Mouse (Mus musculus) frontal cortex, adult 2 months (tissue): ENCODE data around the gene Gm5485. TPM values are rescaled to one million over a fixed set of nuclear protein-coding genes. Genes with fewer than 3 reads are reported as not detected.

ENCODE experiments used
- DNase-seq, 2 experiments: peaks; one replicate each; pipeline ENCODE4 v3.0.0; 2022; ENCODE audit warnings: low spot score in 1 of 2; ENCODE audit errors: extremely low spot score in 1 of 2
- polyA plus RNA-seq: library from polyadenylated mRNA; depleted of rRNA; stranded (reverse); fragments of >200 nt; gene quantifications from 2 replicates; pipeline ENCODE4 v1.2.3, GENCODE M21; 2012; rRNA removed

Gene Gm5485
- polyA plus RNA-seq = not detected in 2 replicates

GRCm38 (mm10) chr16:48412246-48412645 is at the start of gene Gm5485:
Gene Gm5485 (minus strand): TSS chr16:48412416.
- no peak for DNase-seq

DNA sequence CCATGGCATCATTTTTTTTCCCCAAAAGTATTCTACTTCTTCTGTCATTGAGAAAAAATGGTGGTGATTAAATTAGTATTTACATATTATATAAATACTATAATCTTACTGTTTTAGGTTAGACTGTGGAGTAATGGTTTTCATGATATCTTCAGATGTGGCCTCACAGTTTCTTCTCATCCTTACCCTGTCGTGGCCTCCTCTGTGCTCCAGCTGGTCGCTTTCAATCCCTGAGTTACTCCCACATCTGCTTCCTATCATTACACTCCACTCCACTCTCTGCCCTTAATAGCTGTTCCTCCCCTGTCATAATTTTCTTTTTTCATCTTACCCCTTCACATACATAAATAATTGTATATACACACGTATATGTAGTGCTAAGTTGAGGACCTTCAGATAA is 41.0 kb upstream of the Gm5485 start:
- no peak for DNase-seq

- DNase-seq = no peak
Observed at GRCm38 (mm10) chr16:48446161-48446925, 34.1 kb upstream of the Gm5485 start.

DNA sequence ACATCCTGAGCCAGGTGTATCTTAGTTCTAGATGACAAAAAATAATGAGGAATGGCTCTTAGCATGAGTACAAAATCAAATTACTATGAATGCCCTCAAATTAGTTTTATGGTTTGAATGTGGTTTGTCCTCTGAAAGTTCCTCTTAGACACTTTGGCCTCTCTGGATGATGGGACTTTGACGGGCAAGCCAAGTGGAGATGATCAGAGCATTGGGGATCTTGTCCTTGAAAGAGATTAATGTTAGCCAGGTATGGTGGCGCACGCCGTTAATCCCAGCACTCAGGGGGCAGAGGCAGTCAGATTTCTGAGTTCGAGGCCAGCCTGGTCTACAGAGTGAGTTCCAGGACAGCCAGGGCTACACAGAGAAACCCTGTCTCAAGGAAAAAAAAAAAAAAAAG is 32.4 kb upstream of the Gm5485 start:
- no peak for DNase-seq

- no peak for DNase-seq
Observed at GRCm38 (mm10) chr16:48437476-48437875, 25.3 kb upstream of the Gm5485 start.

GRCm38 (mm10) chr16:48435454-48435853 is 23.2 kb upstream of the Gm5485 start:
- no peak for DNase-seq

- no peak for DNase-seq
Observed at GRCm38 (mm10) chr16:48431027-48431426, 18.8 kb upstream of the Gm5485 start, which contains the start of gene Morc1. Gene Morc1 (plus strand): TSS chr16:48431237.

- no peak for DNase-seq
Observed at GRCm38 (mm10) chr16:48429427-48429826, 17.2 kb upstream of the Gm5485 start.

DNA sequence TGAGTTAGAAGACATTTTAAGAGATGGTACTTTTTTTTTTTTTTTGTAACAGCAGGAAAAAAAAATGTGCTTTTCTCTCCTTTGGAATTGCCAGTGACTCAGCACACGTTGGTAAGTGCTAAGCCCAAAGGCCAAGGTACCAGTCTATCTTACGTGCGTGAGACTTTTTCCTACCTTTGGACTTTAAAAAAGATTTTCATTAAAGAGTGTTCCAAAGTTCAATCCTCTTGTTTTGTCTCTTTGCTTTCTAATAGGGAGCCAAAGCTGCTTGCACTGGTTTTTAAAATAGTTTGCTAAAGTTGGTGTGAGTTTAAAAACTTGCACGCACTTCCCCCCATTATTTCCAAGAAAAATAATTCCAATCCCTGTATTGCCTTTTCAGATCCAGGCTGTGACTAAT is 11.9 kb upstream of the Gm5485 start:
- no peak for DNase-seq

DNA sequence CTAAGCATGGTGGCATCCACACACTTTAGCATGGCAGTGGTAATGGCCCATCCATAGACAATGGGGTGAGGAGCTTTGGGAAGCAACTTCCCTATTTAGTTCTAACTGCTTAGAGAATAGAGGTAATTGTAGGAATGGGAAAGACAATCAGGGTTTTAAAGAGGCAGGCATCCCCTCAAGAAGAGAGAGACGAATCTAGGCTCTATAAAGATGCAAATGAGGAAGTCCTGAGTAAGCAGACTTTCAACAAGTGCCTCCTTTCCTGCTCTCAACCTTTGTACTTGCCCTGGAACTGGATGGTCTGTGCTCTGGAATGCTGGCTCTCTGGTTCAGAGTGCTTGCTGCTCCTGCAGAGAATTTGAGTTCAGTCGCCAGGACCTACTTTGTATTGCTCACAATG is 10.3 kb upstream of the Gm5485 start:
- DNase-seq = no peak

- DNase-seq = no peak
Observed at GRCm38 (mm10) chr16:48419035-48419434, 6.8 kb upstream of the Gm5485 start.

DNA sequence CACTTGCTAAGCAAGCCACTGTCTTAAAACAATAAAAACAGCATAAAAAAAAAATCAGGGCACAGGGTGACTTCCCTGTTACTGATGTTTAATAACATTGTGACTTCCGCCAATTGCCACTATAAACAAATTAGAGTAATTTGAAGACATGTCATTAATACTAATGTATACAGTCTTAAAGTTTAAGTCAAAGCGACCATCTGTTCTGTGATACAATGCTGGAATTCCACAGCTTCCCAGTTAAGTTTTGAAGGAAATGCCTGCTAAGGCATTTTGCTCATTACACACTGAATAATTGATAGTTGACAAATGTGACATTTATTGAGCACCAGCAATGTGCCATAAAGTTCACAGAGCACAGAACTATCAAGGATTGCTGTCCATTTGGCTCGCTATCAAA is 6.3 kb upstream of the Gm5485 start:
- no peak for DNase-seq

- DNase-seq = no peak
Observed at GRCm38 (mm10) chr16:48410125-48410524, 2.1 kb downstream of the Gm5485 start.

DNA sequence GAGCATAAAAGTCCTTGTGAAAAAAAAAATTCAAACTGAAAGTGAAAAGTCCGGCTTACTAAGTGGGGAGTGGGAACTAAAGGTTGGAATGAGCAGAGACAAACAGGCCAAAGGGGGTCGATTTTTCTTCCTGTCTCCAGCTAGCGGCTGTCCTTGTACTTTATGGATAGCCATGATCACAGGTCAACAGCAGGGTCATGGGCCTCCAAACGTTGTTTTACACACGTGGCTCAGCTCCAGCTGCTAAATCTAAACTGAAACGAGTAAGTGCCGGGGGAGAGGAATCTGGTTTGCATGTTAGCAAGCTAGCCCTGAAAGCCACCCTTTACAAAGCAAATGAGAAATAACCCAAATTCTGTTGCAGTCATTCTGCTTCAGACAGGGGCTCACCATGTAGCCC is 2.6 kb downstream of the Gm5485 start:
- DNase-seq = no peak

DNA sequence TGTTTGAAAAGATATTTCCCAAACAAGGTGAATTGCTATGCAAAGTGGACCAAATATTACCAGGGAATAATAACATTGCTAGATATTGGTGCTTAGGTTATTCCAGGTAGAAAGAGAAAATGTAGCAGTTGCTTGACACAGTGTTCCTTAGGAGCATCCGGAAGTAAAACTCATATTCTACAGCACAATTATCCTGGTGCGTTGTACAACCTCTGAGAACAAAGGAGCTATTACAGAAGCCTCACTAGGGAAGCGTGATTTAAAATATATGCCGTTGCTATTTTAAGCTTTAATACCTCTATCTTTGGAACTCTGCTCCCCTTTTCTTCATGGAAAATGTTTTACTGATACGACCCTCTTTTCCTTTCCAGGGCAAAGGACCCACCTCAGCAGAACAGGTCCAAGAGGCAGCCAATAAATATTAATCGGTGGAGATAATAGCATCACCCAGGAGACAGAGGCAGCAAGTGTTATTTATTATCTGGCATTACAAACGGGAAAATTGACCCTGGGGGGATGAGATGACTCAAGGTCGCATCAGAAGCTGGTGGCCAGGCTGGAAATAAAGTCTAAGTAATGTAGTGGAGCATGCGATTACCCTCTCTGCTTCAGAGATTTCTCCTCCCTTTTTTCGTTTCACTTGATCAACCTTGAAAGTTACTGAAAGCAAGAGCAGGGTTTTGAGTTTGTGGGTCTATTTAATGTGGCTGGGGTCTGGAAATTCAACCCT is 6.4 kb downstream of the Gm5485 start:
- no peak for DNase-seq

GRCm38 (mm10) chr16:48404009-48404408 is 8.2 kb downstream of the Gm5485 start:
- DNase-seq = no peak

DNA sequence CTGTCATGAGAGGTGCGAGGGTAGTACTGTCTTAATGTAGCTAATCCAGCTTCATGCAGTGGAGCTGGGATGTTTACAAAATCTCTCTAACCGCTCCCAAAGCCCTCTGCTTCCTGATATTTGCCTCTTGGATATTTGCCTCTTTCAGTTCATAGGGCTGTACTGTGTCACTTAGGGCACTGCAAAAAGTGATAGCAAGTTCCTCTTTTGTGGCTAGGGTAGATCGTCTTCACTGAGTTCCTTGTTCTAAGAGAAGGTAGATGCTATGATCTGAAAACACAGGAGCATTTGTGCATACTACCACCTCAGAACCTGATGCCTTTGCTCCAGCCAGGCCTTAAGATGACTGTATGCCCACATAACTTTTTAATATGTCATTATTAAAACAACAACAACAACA is 8.8 kb downstream of the Gm5485 start:
- no peak for DNase-seq

- DNase-seq = no peak
Observed at GRCm38 (mm10) chr16:48402963-48403362, 9.3 kb downstream of the Gm5485 start.

GRCm38 (mm10) chr16:48395278-48395677 is 16.9 kb downstream of the Gm5485 start:
- no peak for DNase-seq

DNA sequence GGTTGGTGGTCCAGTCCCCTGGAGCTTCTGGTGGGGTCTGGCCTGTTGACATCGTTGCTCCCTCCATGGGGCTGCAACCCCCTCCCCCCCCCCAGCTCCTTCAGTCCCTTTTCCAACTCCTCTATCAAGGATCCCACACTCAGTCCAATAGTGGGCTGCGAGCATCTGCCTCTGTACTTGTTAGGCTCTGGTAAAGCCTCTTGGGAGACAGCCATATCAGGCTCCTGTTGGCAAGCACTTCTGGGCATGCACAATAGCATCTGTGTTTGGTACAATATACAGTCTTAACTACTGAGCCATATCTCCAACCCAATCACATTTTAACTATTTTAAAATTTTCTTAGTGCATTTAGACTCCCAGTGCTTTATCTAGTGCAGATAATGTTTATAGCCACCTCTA is 25.2 kb downstream of the Gm5485 start:
- DNase-seq = no peak

DNA sequence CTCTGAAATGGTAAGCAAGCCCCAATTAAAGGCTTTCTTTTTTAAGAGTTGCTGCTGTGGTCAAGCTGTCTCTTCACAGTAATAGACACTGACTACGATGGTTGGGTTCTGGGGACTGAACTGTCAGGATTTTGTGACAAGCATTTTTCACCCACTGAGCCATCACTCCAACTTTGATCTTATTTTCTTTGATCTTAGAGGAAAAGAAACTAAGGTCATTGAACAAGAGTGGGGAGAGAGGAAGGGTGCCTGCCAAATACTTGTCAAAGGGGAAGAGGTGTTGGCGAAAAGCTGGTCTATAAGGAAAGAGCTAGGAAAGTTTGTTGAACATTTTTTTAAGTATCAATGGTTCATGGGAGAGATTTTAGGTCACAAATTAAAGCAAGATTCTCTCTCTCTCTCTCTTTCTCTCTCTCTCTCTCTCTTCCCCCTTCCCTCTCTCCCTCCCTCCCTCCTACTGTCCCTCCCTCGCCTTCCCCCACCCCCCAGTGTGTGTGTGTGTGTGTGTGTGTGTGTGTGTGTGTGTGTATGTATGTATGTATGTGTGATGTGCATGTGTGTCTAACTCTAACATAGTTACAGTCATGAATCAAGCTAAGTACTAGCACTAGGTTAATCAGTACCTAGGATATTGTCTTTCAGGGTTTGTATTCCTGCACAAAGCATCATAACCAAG is 28.5 kb downstream of the Gm5485 start:
- DNase-seq = no peak
